Mouse (Mus musculus) ES-E14 (cell line): ENCODE data around the gene Tssk2. TPM values are rescaled to one million over a fixed set of nuclear protein-coding genes. Genes with fewer than 3 reads are reported as not detected.
A peak's percentile ranks its signal among the peaks of the same experiment; 100 is the strongest.

Source experiments
- DNase-seq: peaks from one replicate; pipeline ENCODE4 v3.0.0-alpha.2; 2013; ENCODE audit warnings: low read depth, low spot score
- H3K27ac ChIP-seq: 2 replicates; pipeline ENCODE4 v1.5.1; 2012; ENCODE audit warnings: low read depth, mild to moderate bottlenecking, low read length, moderate library complexity, mixed read lengths; ENCODE audit not compliant: poor library complexity, insufficient read depth, severe bottlenecking
- H3K36me3 ChIP-seq: 2 replicates; pipeline ENCODE4 v1.6.1; 2012; ENCODE audit warnings: mild to moderate bottlenecking, low read length, moderate library complexity, mixed read lengths; ENCODE audit not compliant: control insufficient read depth, poor library complexity, insufficient read depth, severe bottlenecking
- H3K4me1 ChIP-seq, 2 experiments: fragments of 150-350 bp in 1 of 2; sonication (generic) in 1 of 2; 2 replicates each; pipeline ENCODE4 v1.6.1; 2012; ENCODE audit warnings: low read length in 2 of 2, mild to moderate bottlenecking in 1 of 2, mixed read lengths in 1 of 2; ENCODE audit not compliant: control insufficient read depth in 2 of 2, insufficient read depth in 2 of 2, poor library complexity in 1 of 2
- H3K4me3 ChIP-seq, 2 experiments: fragments of 150-350 bp in 1 of 2; sonication (generic) in 1 of 2; 2 replicates each; pipeline ENCODE4 v1.5.1; 2012; ENCODE audit warnings: low read length in 2 of 2, low read depth in 1 of 2, mild to moderate bottlenecking in 1 of 2, mixed read lengths in 1 of 2; ENCODE audit not compliant: insufficient read depth in 1 of 2, poor library complexity in 1 of 2, severe bottlenecking in 1 of 2
- H3K9ac ChIP-seq: 2 replicates; pipeline ENCODE4 v1.6.1; 2012; ENCODE audit warnings: low read depth, mild to moderate bottlenecking, low read length, mixed read lengths; ENCODE audit not compliant: poor library complexity, insufficient read depth, severe bottlenecking
- H3K9me3 ChIP-seq: fragments of 150-350 bp; sonication (generic); 2 replicates; pipeline ENCODE4 v1.6.1; 2012; ENCODE audit warnings: low read depth, mild to moderate bottlenecking, low read length; ENCODE audit not compliant: control insufficient read depth, insufficient read depth
- CHD2 ChIP-seq: IDR thresholded peaks from 2 replicates; pipeline ENCODE4 v1.6.1; 2014; ENCODE audit warnings: mild to moderate bottlenecking, low read depth, low read length, inconsistent platforms
- HCFC1 ChIP-seq: IDR thresholded peaks from 2 replicates; pipeline ENCODE4 v1.6.1; 2012; ENCODE audit warnings: low read length, inconsistent platforms, borderline replicate concordance; ENCODE audit not compliant: insufficient read depth
- MAFK ChIP-seq: IDR thresholded peaks from 2 replicates; pipeline ENCODE4 v1.6.1; 2014; ENCODE audit warnings: mild to moderate bottlenecking, low read depth, low read length, inconsistent platforms; ENCODE audit not compliant: insufficient read depth
- ZC3H11A ChIP-seq: IDR thresholded peaks from 2 replicates; pipeline ENCODE4 v1.6.1; 2012; ENCODE audit warnings: low read depth, mild to moderate bottlenecking, inconsistent platforms, low read length, borderline replicate concordance
- ZNF384 ChIP-seq: IDR thresholded peaks from 2 replicates; pipeline ENCODE4 v1.6.1; 2012; ENCODE audit warnings: low read depth, low read length, inconsistent platforms
- in situ Hi-C, 2 experiments: fragments of 600-800 bp; cut with MboI; formaldehyde crosslinking; loops; one replicate each; pipeline ENCODE4 v1.15.1; 2025; ENCODE audit warnings: low sequenced_read_pairs in 2 of 2, inconsistent platforms in 1 of 2; ENCODE audit not compliant: unreplicated experiment in 2 of 2
- total RNA-seq: library from RNA; depleted of rRNA; stranded (reverse); fragments of 300-350 nt; gene quantifications from 2 replicates; pipeline ENCODE4 v1.2.3, GENCODE M21; 2012

Tssk2 gene
- total RNA-seq, 1 experiment = 0.18 TPM

DNA sequence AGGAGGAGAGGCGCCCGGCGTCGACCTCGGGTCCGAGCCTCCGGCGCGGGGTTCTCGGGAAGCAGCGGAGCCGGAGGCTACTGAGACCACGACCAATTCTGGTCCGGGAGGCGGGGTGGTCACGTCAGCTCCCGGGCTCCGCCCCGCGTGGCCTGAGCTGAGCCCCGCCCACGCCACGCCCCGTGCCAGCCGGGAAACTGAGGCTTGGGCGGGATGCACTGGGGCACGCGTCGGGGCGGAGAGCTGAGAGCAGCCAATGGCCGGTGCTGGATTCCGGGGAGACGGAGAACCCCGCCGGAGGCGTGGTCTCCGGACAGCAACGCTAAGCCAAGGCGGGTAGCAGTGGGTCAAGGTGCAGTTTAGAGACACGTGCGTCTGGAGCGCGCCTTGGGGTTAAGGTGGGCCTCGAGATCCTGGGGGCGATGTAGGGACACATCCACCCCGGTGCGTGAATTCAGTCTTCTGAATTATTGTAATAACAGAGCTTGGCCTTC lies 29.7 kb downstream of the Tssk2 start, which contains the start of gene Slc25a1:
Gene Slc25a1, minus strand, starts transcription at position 133 of the 494 bp plus-strand sequence.
- peak; percentile 55 for DNase-seq
- in situ Hi-C loops = no loop called here
- TF ChIP-seq HCFC1 (no peak), ZC3H11A (no peak), CHD2 (no peak), MAFK (no peak), ZNF384 (no peak)
- Histone ChIP-seq H3K36me3 (peaks cover 26% of the 10 kb centered on the region), H3K9ac (peak within 1 kb of the TSS; percentile 87), H3K9me3 (no peaks in the 10 kb centered on the region), H3K27ac (peak within 1 kb of the TSS; percentile 90), H3K4me1 (peaks cover 4 to 31% of the 10 kb centered on the region in 2 experiments; a peak in 3 of 4 replicates), H3K4me3 (peak within 1 kb of the TSS; percentile 88 to 92)

DNA sequence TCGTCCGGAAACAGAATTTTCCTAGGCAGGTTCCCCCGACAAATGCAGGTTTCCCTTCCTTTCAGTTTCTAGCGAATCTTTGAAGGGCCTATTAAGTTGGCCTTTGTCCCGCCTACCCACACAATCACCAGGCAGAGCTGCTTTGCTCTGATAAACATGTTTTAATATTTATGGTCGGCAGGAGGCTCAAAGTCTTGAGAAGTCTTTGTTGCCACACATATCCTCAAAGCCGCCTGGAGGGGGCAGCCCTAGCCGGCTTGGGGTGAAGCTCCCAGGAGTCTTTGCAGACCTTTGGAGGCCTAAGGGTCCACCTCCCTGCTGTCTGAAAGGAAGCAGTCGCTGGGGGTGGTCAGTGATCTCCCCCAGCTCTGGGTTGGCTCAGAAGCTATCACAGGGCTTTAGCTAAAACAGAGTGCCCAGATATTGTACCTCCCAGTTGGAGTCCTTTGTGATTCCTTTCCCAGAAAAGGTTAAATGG lies 30.2 kb downstream of the Tssk2 start:
- DNase-seq = peak; percentile 92
- in situ Hi-C loops = no loop called here
- H3K9ac ChIP-seq = peak overlapping the region; percentile 87
- H3K4me1 ChIP-seq = peaks cover 4 to 31% of the 10 kb centered on the region in 2 experiments; a peak in 2 of 4 replicates
- no peak for TF ChIP-seq HCFC1
- no peak for TF ChIP-seq ZNF384
- TF ChIP-seq CHD2 = no peak
- no peak for TF ChIP-seq MAFK
- TF ChIP-seq ZC3H11A = no peak
- peak overlapping the region; percentile 90 for H3K27ac ChIP-seq
- H3K4me3 ChIP-seq = peak overlapping the region; percentile 88 to 92
- H3K9me3 ChIP-seq = no peaks in the 10 kb centered on the region
- peaks cover 26% of the 10 kb centered on the region for H3K36me3 ChIP-seq

DNA sequence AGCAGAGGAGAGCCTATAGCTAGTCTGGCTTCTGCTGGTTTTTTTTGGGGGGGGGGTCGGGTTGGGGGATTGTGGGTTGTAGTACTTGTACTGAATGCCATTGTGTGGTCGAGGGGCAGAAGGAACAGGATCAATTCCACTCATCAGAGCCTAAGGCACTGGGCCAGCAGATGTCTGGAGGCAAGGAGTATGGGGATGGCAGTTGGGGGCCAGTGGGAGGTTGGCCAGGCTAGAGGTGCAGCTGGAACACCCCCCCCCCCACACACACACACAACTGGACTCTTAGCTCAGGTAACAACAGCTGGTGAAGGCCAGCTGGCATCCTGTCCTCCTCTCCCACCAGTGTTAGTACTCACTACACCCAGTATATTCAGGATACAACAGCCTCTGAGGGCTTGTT lies 30.8 kb downstream of the Tssk2 start:
- H3K4me1 ChIP-seq = peaks cover 4 to 31% of the 10 kb centered on the region in 2 experiments; a peak in 2 of 4 replicates
- DNase-seq = no peak
- H3K9ac ChIP-seq = peak overlapping the region; percentile 1; the same call in 1 of the 2 replicates
- in situ Hi-C loops = no loop called here
- H3K36me3 ChIP-seq = peaks cover 26% of the 10 kb centered on the region
- H3K9me3 ChIP-seq = no peaks in the 10 kb centered on the region
- peak overlapping the region; percentile 77 for H3K27ac ChIP-seq
- no peak overlapping the region for H3K4me3 ChIP-seq
- no peak for TF ChIP-seq CHD2
- TF ChIP-seq ZNF384 = no peak
- no peak for TF ChIP-seq HCFC1
- TF ChIP-seq ZC3H11A = no peak
- TF ChIP-seq MAFK = no peak

DNA sequence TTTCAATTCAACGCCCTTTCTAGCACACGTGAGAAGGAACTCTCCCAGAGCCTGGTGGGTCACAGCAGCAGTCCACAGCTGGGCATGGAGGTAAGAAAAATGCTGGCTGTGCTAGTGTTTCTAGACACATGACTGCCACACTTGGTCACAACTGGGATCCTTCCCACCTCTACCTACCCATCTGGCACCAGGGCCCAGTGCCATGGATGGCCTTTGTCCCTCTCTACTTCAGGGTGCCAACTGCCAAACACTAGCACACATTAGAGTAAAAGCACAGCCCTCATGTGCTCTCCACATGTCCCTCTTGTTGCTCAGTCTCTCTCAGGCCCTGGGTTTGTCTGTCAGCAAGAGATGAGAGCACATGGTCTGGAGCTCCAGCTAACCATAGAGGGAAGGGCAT lies 31.2 kb downstream of the Tssk2 start:
- TF ChIP-seq MAFK = no peak
- TF ChIP-seq CHD2 = no peak
- no peak for TF ChIP-seq HCFC1
- TF ChIP-seq ZNF384 = no peak
- no peak for TF ChIP-seq ZC3H11A
- in situ Hi-C loops = no loop called here
- peak overlapping the region; percentile 77 for H3K27ac ChIP-seq

More for the DNA sequence above, 31.2 kb downstream of the Tssk2 start:
- DNase-seq = no peak
- peaks cover 4 to 27% of the 10 kb centered on the region in 2 experiments; a peak in 2 of 4 replicates for H3K4me1 ChIP-seq
- H3K9ac ChIP-seq = no peak overlapping the region
- H3K36me3 ChIP-seq = peaks cover 25% of the 10 kb centered on the region
- H3K4me3 ChIP-seq = no peak overlapping the region
- H3K9me3 ChIP-seq = no peaks in the 10 kb centered on the region
